Mouse (Mus musculus): ENCODE data around the gene Myb.

The Myb gene

GRCm38 (mm10) chr10:21172650-21173200 is 11.9 kb upstream of the Myb start:
- in situ Hi-C loops (cut with MboI; ENCODE audit: low sequenced_read_pairs): no loop called here

- in situ Hi-C loops (cut with MboI; ENCODE audit: low sequenced_read_pairs): no loop called here
Observed at GRCm38 (mm10) chr10:21168466-21168865, 7.7 kb upstream of the Myb start.

GRCm38 (mm10) chr10:21167842-21168241 is 7.1 kb upstream of the Myb start:
- in situ Hi-C loops (cut with MboI; ENCODE audit: low sequenced_read_pairs): no loop called here

GRCm38 (mm10) chr10:21167165-21167564 is 6.4 kb upstream of the Myb start:
- in situ Hi-C loops (cut with MboI; ENCODE audit: low sequenced_read_pairs): no loop called here

GRCm38 (mm10) chr10:21165411-21165810 is 4.6 kb upstream of the Myb start:
- in situ Hi-C loops (cut with MboI; ENCODE audit: low sequenced_read_pairs): no loop called here

- in situ Hi-C loops (cut with MboI; ENCODE audit: low sequenced_read_pairs): no loop called here
Observed at GRCm38 (mm10) chr10:21162124-21162523, 1.3 kb upstream of the Myb start.

GRCm38 (mm10) chr10:21161359-21162094 is 743 bp upstream of the Myb start:
- in situ Hi-C loops (cut with MboI; ENCODE audit: low sequenced_read_pairs): no loop called here

GRCm38 (mm10) chr10:21159697-21160394 is 938 bp downstream of the Myb start:
- in situ Hi-C loops (cut with MboI; ENCODE audit: low sequenced_read_pairs): loop anchor here (10.0 kb wide), 1 partner anchor 165 kb away; no protein-coding TSS in a partner anchor

GRCm38 (mm10) chr10:21158918-21159443 is 1.8 kb downstream of the Myb start:
- in situ Hi-C loops (cut with MboI; ENCODE audit: low sequenced_read_pairs): loop anchor here (10.0 kb wide), 1 partner anchor 164 kb away; no protein-coding TSS in a partner anchor

- in situ Hi-C loops (cut with MboI; ENCODE audit: low sequenced_read_pairs): loop anchor here (10.0 kb wide), 1 partner anchor 164 kb away; no protein-coding TSS in a partner anchor
Observed at GRCm38 (mm10) chr10:21158111-21158917, 2.5 kb downstream of the Myb start.

- in situ Hi-C loops (cut with MboI; ENCODE audit: low sequenced_read_pairs): loop anchor here (10.0 kb wide), 1 partner anchor 162 kb away; no protein-coding TSS in a partner anchor
Observed at GRCm38 (mm10) chr10:21156953-21157499, 3.8 kb downstream of the Myb start.

- in situ Hi-C loops (cut with MboI; ENCODE audit: low sequenced_read_pairs): loop anchor here (10.0 kb wide), 1 partner anchor 162 kb away; no protein-coding TSS in a partner anchor
Observed at GRCm38 (mm10) chr10:21156416-21156815, 4.4 kb downstream of the Myb start.

- in situ Hi-C loops (cut with MboI; ENCODE audit: low sequenced_read_pairs): loop anchor here (10.0 kb wide), 1 partner anchor 160 kb away; no protein-coding TSS in a partner anchor
Observed at GRCm38 (mm10) chr10:21154927-21155326, 5.9 kb downstream of the Myb start.

- in situ Hi-C loops (cut with MboI; ENCODE audit: low sequenced_read_pairs): loop anchor here (10.0 kb wide), 1 partner anchor 159 kb away; no protein-coding TSS in a partner anchor
Observed at GRCm38 (mm10) chr10:21153433-21153832, 7.4 kb downstream of the Myb start.

GRCm38 (mm10) chr10:21152812-21153211 is 8.0 kb downstream of the Myb start:
- in situ Hi-C loops (cut with MboI; ENCODE audit: low sequenced_read_pairs): loop anchor here (10.0 kb wide), 1 partner anchor 158 kb away; no protein-coding TSS in a partner anchor

GRCm38 (mm10) chr10:21151320-21151719 is 9.5 kb downstream of the Myb start:
- in situ Hi-C loops (cut with MboI; ENCODE audit: low sequenced_read_pairs): loop anchor here (10.0 kb wide), 1 partner anchor 157 kb away; no protein-coding TSS in a partner anchor

GRCm38 (mm10) chr10:21149945-21150344 is 10.8 kb downstream of the Myb start:
- in situ Hi-C loops (cut with MboI; ENCODE audit: low sequenced_read_pairs): loop anchor here (10.0 kb wide), 1 partner anchor 155 kb away; no protein-coding TSS in a partner anchor

GRCm38 (mm10) chr10:21146719-21147118 is 14.1 kb downstream of the Myb start:
- in situ Hi-C loops (cut with MboI; ENCODE audit: low sequenced_read_pairs): no loop called here

GRCm38 (mm10) chr10:21146263-21146662 is 14.5 kb downstream of the Myb start:
- in situ Hi-C loops (cut with MboI; ENCODE audit: low sequenced_read_pairs): no loop called here
